Mouse (Mus musculus): ENCODE data around the gene Hoxb7. TPM values are rescaled to one million over a fixed set of nuclear protein-coding genes. Genes with fewer than 3 reads are reported as not detected.

The Hoxb7 gene
- polyA plus RNA-seq, 1 experiment from 2014 or later = 2.2 TPM

DNA sequence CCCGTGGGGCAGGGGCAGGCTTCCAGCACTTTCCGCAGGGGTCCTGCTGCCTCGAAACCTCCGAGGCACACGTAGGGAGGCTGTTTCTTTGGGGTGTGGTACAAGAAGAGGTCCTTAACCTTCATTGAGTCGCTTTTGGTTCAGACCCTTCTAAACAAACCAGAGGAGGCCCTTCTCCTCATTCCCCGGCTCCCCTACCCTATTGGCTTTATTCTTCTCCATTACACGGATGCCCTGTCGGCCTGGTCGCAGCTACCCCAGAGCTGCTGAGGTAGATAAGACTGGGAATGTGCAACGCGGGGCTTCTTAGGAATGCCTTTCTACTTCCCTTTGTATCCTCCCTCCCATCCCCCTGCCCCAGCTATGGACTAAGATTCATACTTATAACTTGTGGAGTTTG lies 40.3 kb downstream of the Hoxb7 start:
- Histone ChIP-seq H3K4me2 (replicated peaks) (no peak overlapping the region), H3K9ac (no peak overlapping the region)
- WGBS = 7% methylated on average over 12 of the region's 12 CpGs

DNA sequence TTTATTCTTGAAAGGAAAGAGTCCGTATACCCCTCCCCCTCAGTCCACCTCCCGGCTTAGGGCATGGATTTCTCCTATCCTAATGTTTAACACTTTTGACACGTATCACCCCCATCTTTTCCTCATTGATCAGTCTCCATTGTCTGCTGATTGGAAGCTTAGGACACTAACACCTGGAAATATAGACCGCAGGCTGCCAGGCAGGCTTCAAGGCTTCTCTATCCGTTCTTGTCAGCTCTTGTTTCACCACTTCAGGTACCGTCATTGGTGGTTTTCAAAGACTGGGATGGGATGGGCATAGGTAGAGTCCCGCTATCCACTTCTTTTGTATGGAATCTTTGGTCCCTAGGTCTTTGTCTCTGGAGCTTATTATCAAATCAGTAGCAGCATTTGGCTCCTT lies 40.7 kb downstream of the Hoxb7 start:
- Histone ChIP-seq H3K36me3 (no peaks in the 10 kb centered on the region), H3K4me1 (no peaks in the 10 kb centered on the region; the same call in 1 of the 2 replicates), H3K4me3 (no peak overlapping the region), H3K9ac (no peak overlapping the region), H3K27ac (no peak overlapping the region), H3K9me3 (no peaks in the 10 kb centered on the region), H3K4me2 (replicated peaks) (no peak overlapping the region), H3K27me3 (peaks cover 100% of the 10 kb centered on the region)
- 17% methylated on average over 7 of the region's 7 CpGs for WGBS
- ATAC-seq (ENCODE audit: low FRiP score, low read depth) = no peak

More for the DNA sequence above, 40.3 kb downstream of the Hoxb7 start:
- Histone ChIP-seq H3K9me3 (no peaks in the 10 kb centered on the region), H3K4me1 (no peaks in the 10 kb centered on the region), H3K36me3 (no peaks in the 10 kb centered on the region), H3K4me3 (no peak overlapping the region), H3K27ac (no peak overlapping the region), H3K27me3 (peaks cover 100% of the 10 kb centered on the region)
- ATAC-seq (ENCODE audit: low FRiP score, low read depth) = no peak

DNA sequence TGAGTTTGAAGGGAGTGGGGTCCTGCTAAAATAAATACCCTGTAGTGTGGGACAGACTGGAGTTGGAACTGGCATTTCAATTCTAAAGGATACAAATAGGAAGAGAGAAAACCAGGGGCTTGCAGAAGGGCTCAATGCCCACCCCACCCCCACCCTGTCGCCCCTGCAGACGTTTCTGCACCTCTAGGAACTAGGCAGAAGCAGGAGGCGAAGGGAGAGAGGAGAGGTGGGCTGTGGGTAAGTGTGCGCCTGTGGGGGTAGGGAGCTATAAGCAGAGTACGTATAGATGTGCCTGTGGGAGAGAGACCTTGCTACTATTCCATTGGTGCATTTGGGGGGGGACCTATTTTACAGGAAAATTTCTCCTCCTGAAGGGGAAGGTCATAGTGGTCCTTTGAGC lies 41.3 kb downstream of the Hoxb7 start:
- no peak overlapping the region for H3K4me3 ChIP-seq
- H3K4me1 ChIP-seq = peaks cover 5% of the 10 kb centered on the region
- no peak for ATAC-seq (ENCODE audit: low FRiP score, low read depth)
- H3K27ac ChIP-seq = no peak overlapping the region
- no peaks in the 10 kb centered on the region for H3K36me3 ChIP-seq
- peaks cover 100% of the 10 kb centered on the region for H3K27me3 ChIP-seq
- H3K9me3 ChIP-seq = no peaks in the 10 kb centered on the region
- H3K9ac ChIP-seq = no peak overlapping the region
- WGBS = 12% methylated on average over 5 of the region's 5 CpGs
- H3K4me2 ChIP-seq (replicated peaks) = no peak overlapping the region

DNA sequence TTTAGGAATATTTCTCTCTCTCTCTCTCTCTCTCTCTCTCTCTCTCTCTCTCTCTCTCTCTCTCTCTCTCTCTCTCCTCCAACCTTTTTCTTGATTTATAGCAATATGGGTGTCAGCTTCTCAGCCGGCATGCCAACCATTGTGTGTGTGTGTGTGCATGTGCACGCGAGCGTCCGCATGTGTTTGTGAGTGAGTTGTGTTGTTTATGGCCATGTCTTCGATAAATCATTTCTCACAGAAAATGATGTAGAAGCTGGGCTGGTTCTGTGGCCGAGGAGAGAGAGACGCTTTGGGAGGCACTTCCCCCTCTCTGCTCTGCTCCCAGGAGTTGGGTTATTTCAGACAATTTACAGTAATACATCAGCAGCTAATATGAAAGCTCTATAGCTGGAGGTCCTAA lies 42.2 kb downstream of the Hoxb7 start:
- Histone ChIP-seq H3K4me1 (peaks cover 10% of the 10 kb centered on the region), H3K4me2 (replicated peaks) (no peak overlapping the region), H3K36me3 (no peaks in the 10 kb centered on the region), H3K27ac (no peak overlapping the region), H3K4me3 (no peak overlapping the region), H3K9me3 (no peaks in the 10 kb centered on the region), H3K27me3 (peaks cover 100% of the 10 kb centered on the region), H3K9ac (no peak overlapping the region)
- 9% methylated on average over 8 of the region's 8 CpGs for WGBS
- ATAC-seq (ENCODE audit: low FRiP score, low read depth) = no peak

DNA sequence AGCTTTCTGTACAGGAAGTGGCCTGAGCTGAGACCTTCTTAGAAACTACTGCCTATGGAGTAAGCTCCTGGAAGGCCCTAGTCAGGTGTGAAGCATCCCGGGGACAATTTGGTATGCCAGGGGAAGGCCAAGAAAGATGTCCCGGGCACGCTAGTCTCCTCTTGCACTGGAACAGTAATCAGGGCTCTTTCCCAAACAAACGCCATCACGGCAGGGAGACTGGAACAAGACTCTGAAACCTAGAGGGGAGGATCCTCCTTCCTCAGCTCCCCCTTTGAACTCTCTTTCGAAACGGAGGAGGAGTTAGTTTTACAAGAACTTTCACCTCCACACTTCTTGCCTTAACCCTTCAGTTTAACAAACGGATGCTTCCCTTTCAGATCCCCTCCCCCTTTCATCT lies 45.7 kb downstream of the Hoxb7 start:
- no peak for ATAC-seq (ENCODE audit: low FRiP score, low read depth)

DNA sequence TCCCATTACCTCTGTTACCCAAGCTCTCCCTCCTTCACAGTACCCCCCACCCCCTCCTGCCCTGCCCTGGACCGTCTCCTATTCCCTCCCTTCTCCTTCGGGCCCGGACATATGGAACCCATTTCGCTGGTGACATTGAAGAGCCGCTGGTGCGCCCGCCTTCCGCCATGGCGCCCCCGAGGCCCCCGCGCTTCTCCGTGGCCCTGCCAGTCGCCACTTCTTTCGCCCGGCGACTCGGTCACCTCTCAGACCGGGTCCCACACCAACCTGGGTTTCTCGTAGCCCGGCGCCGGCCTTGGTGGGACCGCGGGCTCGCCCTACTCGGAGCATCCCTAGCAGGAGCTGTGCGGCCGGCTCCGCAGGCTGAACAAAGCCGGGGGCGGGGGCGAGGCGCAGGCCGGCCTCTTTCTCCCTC lies 46.2 kb downstream of the Hoxb7 start:
- H3K27ac ChIP-seq = no peak overlapping the region
- peak overlapping the region; percentile 54; the same call in 1 of the 2 replicates for H3K9ac ChIP-seq
- no peaks in the 10 kb centered on the region for H3K9me3 ChIP-seq
- ATAC-seq (ENCODE audit: low FRiP score, low read depth) = no peak
- 2% methylated on average over 35 of the region's 35 CpGs for WGBS
- peaks cover 100% of the 10 kb centered on the region for H3K27me3 ChIP-seq
- H3K4me3 ChIP-seq = peak overlapping the region; percentile 32
- peak overlapping the region; percentile 53 for H3K4me2 ChIP-seq (replicated peaks)
- peaks cover 10% of the 10 kb centered on the region for H3K4me1 ChIP-seq
- H3K36me3 ChIP-seq = no peaks in the 10 kb centered on the region

More for the DNA sequence above, 45.7 kb downstream of the Hoxb7 start:
- H3K4me2 ChIP-seq (replicated peaks) = peak overlapping the region; percentile 53
- H3K9me3 ChIP-seq = no peaks in the 10 kb centered on the region
- H3K27me3 ChIP-seq = peaks cover 100% of the 10 kb centered on the region
- no peak overlapping the region for H3K4me3 ChIP-seq
- no peaks in the 10 kb centered on the region for H3K36me3 ChIP-seq
- no peak overlapping the region for H3K27ac ChIP-seq
- 3% methylated on average over 8 of the region's 8 CpGs for WGBS
- H3K9ac ChIP-seq = no peak overlapping the region
- peaks cover 10% of the 10 kb centered on the region for H3K4me1 ChIP-seq

DNA sequence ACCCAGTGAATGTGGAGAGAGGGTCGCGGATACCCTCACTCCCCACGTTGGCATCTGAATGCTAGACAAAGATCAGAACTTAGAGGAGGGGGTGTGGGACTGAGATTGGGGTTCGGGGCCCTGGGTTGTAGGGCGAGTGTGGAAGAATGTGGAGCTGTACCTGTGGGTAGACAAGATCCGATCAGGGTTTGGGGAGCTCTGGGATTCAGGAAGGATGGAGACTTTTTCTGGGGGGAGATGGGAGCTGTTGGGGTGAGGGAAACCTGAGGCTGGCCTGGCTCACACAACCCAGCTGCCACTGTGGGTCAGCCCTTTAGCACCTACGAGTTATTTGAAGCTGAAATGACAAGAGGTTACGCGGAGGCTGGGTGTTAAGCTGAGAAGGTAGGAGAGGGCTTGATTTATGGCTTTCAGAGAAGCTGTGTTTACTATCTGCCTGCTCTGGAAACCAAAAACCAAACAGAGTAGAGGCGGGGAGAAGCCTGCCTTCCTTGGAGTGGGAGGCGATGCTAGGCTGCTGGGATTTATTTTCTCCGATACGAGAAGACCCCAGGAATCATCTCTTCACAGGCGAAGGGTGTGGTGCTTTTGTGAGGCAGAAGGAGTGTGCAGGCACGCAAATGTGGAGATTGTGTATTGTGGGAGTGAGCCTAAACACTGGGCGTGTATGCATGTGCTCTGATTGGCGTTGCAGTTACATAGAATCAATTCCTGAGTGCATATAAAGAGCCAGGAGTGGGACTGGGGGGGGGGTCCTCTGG lies 47.0 kb downstream of the Hoxb7 start:
- peak overlapping the region; percentile 53 for H3K4me2 ChIP-seq (replicated peaks)
- H3K4me3 ChIP-seq = peak overlapping the region; percentile 32
- WGBS = 7% methylated on average over 17 of the region's 17 CpGs
- no peaks in the 10 kb centered on the region for H3K36me3 ChIP-seq
- no peak for ATAC-seq (ENCODE audit: low FRiP score, low read depth)
- H3K27ac ChIP-seq = peak overlapping the region; percentile 1; the same call in 1 of the 2 replicates
- H3K27me3 ChIP-seq = peaks cover 100% of the 10 kb centered on the region
- no peaks in the 10 kb centered on the region for H3K9me3 ChIP-seq
- no peak overlapping the region for H3K9ac ChIP-seq
- H3K4me1 ChIP-seq = peaks cover 10% of the 10 kb centered on the region

DNA sequence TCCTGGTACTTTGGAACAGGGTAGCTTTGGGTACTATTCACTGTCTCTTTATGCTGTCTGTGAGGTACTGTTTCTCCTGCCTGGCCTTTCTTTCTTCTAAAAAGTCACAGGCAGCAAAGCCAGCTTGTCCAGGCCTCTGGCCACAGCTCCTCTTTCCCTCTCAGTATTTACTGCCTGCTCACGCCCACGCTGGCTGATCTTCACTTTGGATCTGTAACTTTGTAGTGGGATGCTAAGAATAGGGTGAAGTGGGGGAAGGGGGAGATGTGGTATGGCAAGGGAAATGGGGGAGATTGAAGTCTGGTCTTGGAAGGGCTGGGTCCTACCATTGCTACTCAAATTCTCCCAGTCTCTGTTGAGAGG lies 47.6 kb downstream of the Hoxb7 start:
- 5% methylated on average over 2 of the region's 2 CpGs for WGBS
- no peak overlapping the region for H3K4me3 ChIP-seq
- no peak overlapping the region for H3K27ac ChIP-seq
- ATAC-seq (ENCODE audit: low FRiP score, low read depth) = no peak
- peaks cover 100% of the 10 kb centered on the region for H3K27me3 ChIP-seq
- no peak overlapping the region for H3K9ac ChIP-seq
- H3K36me3 ChIP-seq = no peaks in the 10 kb centered on the region
- H3K9me3 ChIP-seq = no peaks in the 10 kb centered on the region
- H3K4me2 ChIP-seq (replicated peaks) = no peak overlapping the region
- peaks cover 10% of the 10 kb centered on the region for H3K4me1 ChIP-seq

DNA sequence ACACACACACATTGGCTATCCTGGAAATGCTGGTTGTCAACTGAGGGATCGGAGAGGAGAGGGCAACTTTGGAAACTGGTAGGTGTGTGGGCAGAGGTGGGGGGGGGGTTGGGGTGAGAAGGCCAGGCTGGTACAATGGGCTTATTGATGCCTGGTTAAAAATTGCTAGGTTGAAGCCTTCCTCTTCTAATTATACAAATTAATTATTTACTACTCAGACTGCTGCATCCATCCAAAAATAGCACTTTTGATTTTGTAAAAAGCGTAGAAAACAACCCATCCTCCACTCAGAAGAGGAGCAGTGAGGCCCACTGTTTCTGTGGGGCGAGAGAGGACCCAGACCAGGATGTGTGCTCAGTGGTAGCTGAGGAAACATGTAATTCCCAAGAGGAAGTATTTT lies 48.6 kb downstream of the Hoxb7 start:
- Histone ChIP-seq H3K9me3 (no peaks in the 10 kb centered on the region), H3K27ac (no peak overlapping the region), H3K4me3 (no peak overlapping the region), H3K9ac (no peak overlapping the region), H3K27me3 (peaks cover 100% of the 10 kb centered on the region), H3K4me2 (replicated peaks) (no peak overlapping the region), H3K36me3 (no peaks in the 10 kb centered on the region), H3K4me1 (peaks cover 10% of the 10 kb centered on the region)
- WGBS = 57% methylated on average over 3 of the region's 3 CpGs
- ATAC-seq (ENCODE audit: low FRiP score, low read depth) = no peak

DNA sequence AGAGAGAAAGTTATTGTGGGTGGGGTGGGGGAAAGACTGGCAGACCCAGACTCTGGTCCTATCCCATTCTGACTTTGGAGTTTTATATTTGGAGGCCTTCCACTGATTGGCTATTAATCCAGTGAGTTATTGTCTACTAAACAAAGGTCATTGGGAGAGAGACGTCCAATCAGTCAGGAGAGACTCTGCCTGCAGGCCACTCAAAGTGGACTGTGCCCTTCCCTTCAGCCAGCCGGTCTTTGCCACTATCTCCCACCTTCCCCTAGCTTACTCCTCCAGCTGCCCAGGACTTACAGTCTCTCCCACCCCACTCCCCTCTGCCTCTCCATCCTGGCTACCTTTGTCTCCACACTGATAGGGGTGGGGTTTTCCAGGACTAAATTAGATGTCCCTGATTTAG lies 50.2 kb downstream of the Hoxb7 start:
- H3K4me3 ChIP-seq = no peak overlapping the region
- no peak for ATAC-seq (ENCODE audit: low FRiP score, low read depth)
- H3K4me2 ChIP-seq (replicated peaks) = no peak overlapping the region
- no peak overlapping the region for H3K27ac ChIP-seq
- WGBS = 9% methylated on average over 2 of the region's 2 CpGs
- no peak overlapping the region for H3K9ac ChIP-seq
- peaks cover 15% of the 10 kb centered on the region for H3K4me1 ChIP-seq
- H3K27me3 ChIP-seq = peaks cover 98% of the 10 kb centered on the region
- no peaks in the 10 kb centered on the region for H3K9me3 ChIP-seq
- no peaks in the 10 kb centered on the region for H3K36me3 ChIP-seq

DNA sequence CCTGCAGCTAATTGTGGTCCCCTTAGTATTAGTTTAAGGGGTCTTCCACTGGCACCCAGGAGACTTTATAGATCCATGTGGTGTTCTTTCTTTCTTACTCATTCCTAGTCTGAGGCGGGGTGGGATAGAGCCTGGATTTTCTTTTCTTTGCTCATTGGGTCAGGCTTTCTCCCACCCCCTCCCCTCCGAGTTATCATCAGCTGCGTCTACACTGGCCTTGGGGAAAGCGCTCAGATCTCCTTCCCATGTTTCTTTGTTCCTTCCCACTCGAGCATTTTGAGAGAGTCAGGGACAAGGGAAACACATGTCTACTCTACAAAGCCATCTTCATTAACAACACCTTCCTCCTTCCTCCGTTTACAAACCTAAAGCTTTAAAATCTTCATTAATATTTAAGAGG lies 50.6 kb downstream of the Hoxb7 start:
- peaks cover 98% of the 10 kb centered on the region for H3K27me3 ChIP-seq
- peaks cover 15% of the 10 kb centered on the region for H3K4me1 ChIP-seq
- WGBS = 18% methylated on average over 6 of the region's 6 CpGs
- no peaks in the 10 kb centered on the region for H3K36me3 ChIP-seq
- no peak overlapping the region for H3K27ac ChIP-seq
- no peak for ATAC-seq (ENCODE audit: low FRiP score, low read depth)
- no peak overlapping the region for H3K9ac ChIP-seq
- H3K4me3 ChIP-seq = no peak overlapping the region
- no peak overlapping the region for H3K4me2 ChIP-seq (replicated peaks)
- H3K9me3 ChIP-seq = no peaks in the 10 kb centered on the region

DNA sequence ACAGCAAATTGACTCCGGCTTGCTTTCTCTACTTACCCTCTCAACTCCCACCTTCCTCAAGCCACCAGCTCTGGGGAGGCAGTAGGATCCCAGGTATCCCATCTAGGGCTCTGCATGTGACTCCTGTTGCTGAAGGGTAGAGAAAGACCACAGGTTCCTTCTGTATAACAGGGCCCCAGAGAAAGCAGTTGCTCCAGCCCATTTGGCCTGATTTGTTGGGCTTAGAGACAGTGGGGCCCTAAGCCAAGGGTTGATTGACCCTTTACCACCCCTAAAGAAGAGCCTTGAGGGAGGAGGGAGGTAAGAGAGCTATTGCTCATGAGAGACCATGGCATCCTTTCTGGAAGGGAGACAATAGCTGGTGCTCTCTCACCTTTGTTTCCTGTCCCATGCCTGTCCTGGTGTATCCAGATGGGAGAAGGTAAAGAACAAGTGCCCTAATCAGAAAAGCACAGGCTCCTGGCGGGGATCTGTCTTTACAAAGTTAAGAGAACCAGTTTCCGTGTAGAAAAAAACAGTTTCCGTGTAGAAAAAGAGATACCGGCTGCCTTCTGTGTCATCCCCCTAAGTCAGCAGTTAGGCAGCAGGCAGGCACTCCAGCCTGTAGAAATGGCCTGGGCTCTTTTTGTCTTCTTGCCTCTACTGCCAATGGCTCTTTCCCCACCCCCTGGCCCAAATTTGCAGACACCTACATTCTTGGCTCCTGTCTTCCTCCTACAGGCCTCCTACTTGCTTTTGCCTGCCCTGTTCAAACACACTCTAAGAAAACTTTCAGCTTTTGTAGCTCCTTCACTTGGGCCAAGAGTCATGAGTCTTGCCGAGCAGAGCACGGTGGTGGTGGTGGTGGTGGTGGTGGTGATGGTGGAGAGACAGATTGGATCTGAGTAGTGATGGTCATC lies 52.8 kb downstream of the Hoxb7 start:
- Histone ChIP-seq H3K9ac (no peak overlapping the region), H3K27ac (no peak overlapping the region), H3K9me3 (no peaks in the 10 kb centered on the region), H3K4me1 (peaks cover 6% of the 10 kb centered on the region; the same call in 1 of the 2 replicates), H3K36me3 (no peaks in the 10 kb centered on the region), H3K27me3 (peaks cover 98% of the 10 kb centered on the region), H3K4me3 (no peak overlapping the region), H3K4me2 (replicated peaks) (no peak overlapping the region)
- 29% methylated on average over 7 of the region's 7 CpGs for WGBS
- ATAC-seq (ENCODE audit: low FRiP score, low read depth) = no peak
